Mouse (Mus musculus) megakaryocyte, embryonic 14.5 days (primary cell): ENCODE data around the gene Creb3l1. TPM values are rescaled to one million over a fixed set of nuclear protein-coding genes. Genes with fewer than 3 reads are reported as not detected.

Experiments used
- H3K27me3 ChIP-seq: replicated peaks from 2 replicates; pipeline ENCODE3; 2012; ENCODE audit warnings: inconsistent platforms
- H3K36me3 ChIP-seq: replicated peaks from 2 replicates; pipeline ENCODE3; 2012; ENCODE audit warnings: low read length, inconsistent platforms, mixed read lengths
- H3K4me1 ChIP-seq: 2 replicates; pipeline ENCODE4 v1.6.1; 2012; ENCODE audit warnings: inconsistent platforms
- H3K4me3 ChIP-seq: replicated peaks from 2 replicates; pipeline ENCODE3; 2012; ENCODE audit warnings: moderate library complexity, mild to moderate bottlenecking, inconsistent platforms
- H3K9me3 ChIP-seq: 2 replicates; pipeline ENCODE4 v1.6.1; 2012; ENCODE audit warnings: inconsistent platforms
- FLI1 ChIP-seq: IDR thresholded peaks from 2 replicates; pipeline ENCODE4 v1.6.1; 2012; ENCODE audit warnings: low read length, inconsistent platforms, mixed read lengths
- GATA1 ChIP-seq: IDR thresholded peaks from 3 replicates; pipeline ENCODE4 v1.6.1; 2012; ENCODE audit warnings: mixed read lengths, low read length, inconsistent platforms, borderline replicate concordance
- polyA plus RNA-seq: library from polyadenylated mRNA; stranded (reverse); fragments of >175 nt; gene quantifications from 2 replicates; pipeline ENCODE4 v1.2.3, GENCODE M21; 2012; ENCODE audit warnings: low replicate concordance; ENCODE audit not compliant: insufficient read depth

Creb3l1 gene
- polyA plus RNA-seq, 1 experiment, result 22.3 TPM

GRCm38 (mm10) chr2:92058936-92059335 is 34.6 kb upstream of the Creb3l1 start:
- peaks cover 55% of the 10 kb centered on the region for H3K27me3 ChIP-seq
- peaks cover 38% of the 10 kb centered on the region for H3K4me1 ChIP-seq
- H3K36me3 ChIP-seq, result no peaks in the 10 kb centered on the region
- TF ChIP-seq GATA1 (no peak), FLI1 (no peak)
- no peaks in the 10 kb centered on the region for H3K9me3 ChIP-seq
- peak overlapping the region; percentile 90 for H3K4me3 ChIP-seq

DNA sequence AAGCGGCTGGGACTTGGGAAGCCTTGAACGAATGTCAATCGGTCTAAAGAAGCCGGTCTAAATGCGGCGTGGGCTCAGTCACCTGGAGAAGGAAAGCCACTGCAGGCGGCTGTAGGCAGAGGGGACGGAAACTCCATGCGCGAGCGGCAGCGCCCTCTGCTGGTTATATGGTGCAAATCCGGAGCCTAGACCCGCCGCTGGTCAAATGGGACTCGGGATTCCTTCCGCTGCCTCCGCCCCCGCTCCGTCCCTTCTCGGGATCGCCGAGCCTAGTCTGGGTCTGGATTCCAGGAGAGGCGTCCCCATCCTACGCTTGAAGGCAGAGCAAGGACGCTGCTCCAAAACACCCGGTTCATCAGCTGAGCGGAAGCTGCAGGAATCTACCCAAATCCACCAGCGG is 34.2 kb upstream of the Creb3l1 start:
- H3K4me1 ChIP-seq, result peaks cover 38% of the 10 kb centered on the region
- H3K4me3 ChIP-seq, result peak overlapping the region; percentile 90
- no peak for TF ChIP-seq FLI1
- TF ChIP-seq GATA1, result no peak
- H3K36me3 ChIP-seq, result no peaks in the 10 kb centered on the region
- H3K27me3 ChIP-seq, result peaks cover 57% of the 10 kb centered on the region
- no peaks in the 10 kb centered on the region for H3K9me3 ChIP-seq

- Histone ChIP-seq H3K9me3 (no peaks in the 10 kb centered on the region), H3K27me3 (peaks cover 60% of the 10 kb centered on the region), H3K4me1 (peaks cover 38% of the 10 kb centered on the region), H3K36me3 (no peaks in the 10 kb centered on the region), H3K4me3 (no peak overlapping the region)
- TF ChIP-seq GATA1 (no peak), FLI1 (no peak)
Observed at GRCm38 (mm10) chr2:92056760-92057159, 32.5 kb upstream of the Creb3l1 start.

DNA sequence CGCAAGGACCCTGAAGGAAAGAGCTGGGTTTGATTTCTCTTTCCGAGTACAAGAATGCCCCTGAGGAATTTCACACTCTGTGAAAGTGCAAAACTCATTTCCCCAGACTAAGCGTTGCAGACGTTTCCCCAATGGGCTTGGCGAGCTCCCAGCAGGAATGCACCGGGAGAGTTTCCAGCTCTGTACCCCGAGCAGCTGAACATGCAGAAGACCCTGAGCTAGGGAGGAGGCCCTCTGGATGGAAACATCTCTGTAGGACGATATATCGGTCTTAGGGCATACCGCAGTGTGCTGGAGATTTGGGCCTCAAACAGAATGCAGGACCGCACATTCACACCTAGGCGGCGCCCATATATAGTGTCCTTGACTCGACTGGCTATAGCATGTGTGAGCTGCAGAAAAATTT is 31.5 kb upstream of the Creb3l1 start:
- Histone ChIP-seq H3K27me3 (peaks cover 64% of the 10 kb centered on the region), H3K9me3 (no peaks in the 10 kb centered on the region), H3K36me3 (no peaks in the 10 kb centered on the region), H3K4me1 (peaks cover 38% of the 10 kb centered on the region), H3K4me3 (peak overlapping the region; percentile 91)
- TF ChIP-seq GATA1, result no peak
- TF ChIP-seq FLI1, result no peak

DNA sequence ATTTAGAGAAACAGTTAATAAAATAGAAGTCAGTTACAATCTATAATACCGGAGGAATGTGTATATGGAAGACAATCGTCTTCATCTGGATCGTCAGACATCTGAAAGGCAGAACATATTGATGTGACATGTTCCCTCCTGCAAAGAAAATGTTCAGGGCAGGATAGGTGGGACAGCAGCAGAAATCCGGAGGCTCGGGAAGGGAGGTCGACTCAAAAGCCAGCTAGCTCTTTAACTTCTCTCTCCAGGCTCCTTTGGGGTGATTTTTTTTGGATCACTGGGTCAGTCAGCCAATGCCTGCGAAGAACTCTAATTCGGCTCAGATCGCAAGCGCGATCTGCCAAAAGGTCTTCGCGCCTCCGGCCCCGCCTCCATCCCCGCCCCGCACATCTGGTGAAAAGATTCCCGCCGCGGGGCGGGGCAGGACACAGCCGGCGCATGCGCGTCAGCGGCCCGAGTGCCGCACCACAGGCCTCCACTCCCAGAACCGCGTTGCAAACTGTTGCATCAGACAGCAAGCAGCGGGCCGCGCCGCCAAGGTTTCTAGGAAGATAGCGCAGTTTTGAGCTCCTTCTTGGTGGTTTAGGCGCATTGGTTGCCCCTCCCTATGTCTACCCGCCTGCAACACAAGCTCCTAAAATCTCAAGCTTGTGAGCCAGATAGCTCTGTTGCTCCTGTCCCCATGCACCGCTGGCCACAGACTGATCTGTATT is 31.0 kb upstream of the Creb3l1 start:
- Histone ChIP-seq H3K27me3 (peaks cover 63% of the 10 kb centered on the region), H3K9me3 (no peaks in the 10 kb centered on the region), H3K36me3 (no peaks in the 10 kb centered on the region), H3K4me3 (peak overlapping the region; percentile 91), H3K4me1 (peaks cover 38% of the 10 kb centered on the region)
- TF ChIP-seq GATA1 (no peak), FLI1 (no peak)

- Histone ChIP-seq H3K27me3 (peaks cover 72% of the 10 kb centered on the region), H3K4me3 (no peak overlapping the region), H3K36me3 (no peaks in the 10 kb centered on the region), H3K9me3 (no peaks in the 10 kb centered on the region), H3K4me1 (peaks cover 23% of the 10 kb centered on the region)
- TF ChIP-seq FLI1, result no peak
- no peak for TF ChIP-seq GATA1
Observed at GRCm38 (mm10) chr2:92052754-92053153, 28.5 kb upstream of the Creb3l1 start.

GRCm38 (mm10) chr2:92052188-92052587 is 27.9 kb upstream of the Creb3l1 start:
- H3K27me3 ChIP-seq, result peaks cover 76% of the 10 kb centered on the region
- H3K4me1 ChIP-seq, result peaks cover 27% of the 10 kb centered on the region
- H3K4me3 ChIP-seq, result no peak overlapping the region
- no peaks in the 10 kb centered on the region for H3K9me3 ChIP-seq
- no peak for TF ChIP-seq GATA1
- no peak for TF ChIP-seq FLI1
- H3K36me3 ChIP-seq, result no peaks in the 10 kb centered on the region

GRCm38 (mm10) chr2:92048034-92048690 is 23.9 kb upstream of the Creb3l1 start:
- no peak for TF ChIP-seq FLI1
- no peak for TF ChIP-seq GATA1
- H3K4me3 ChIP-seq, result no peak overlapping the region
- H3K4me1 ChIP-seq, result peaks cover 14% of the 10 kb centered on the region
- H3K27me3 ChIP-seq, result peaks cover 73% of the 10 kb centered on the region
- no peaks in the 10 kb centered on the region for H3K9me3 ChIP-seq
- no peaks in the 10 kb centered on the region for H3K36me3 ChIP-seq

GRCm38 (mm10) chr2:92047601-92048000 is 23.3 kb upstream of the Creb3l1 start:
- no peaks in the 10 kb centered on the region for H3K36me3 ChIP-seq
- H3K27me3 ChIP-seq, result peaks cover 73% of the 10 kb centered on the region
- no peak for TF ChIP-seq GATA1
- no peak for TF ChIP-seq FLI1
- H3K4me1 ChIP-seq, result peaks cover 14% of the 10 kb centered on the region
- H3K9me3 ChIP-seq, result no peaks in the 10 kb centered on the region
- H3K4me3 ChIP-seq, result no peak overlapping the region

- Histone ChIP-seq H3K27me3 (peaks cover 51% of the 10 kb centered on the region), H3K9me3 (peaks cover 3% of the 10 kb centered on the region; the same call in 1 of the 2 replicates), H3K4me1 (peaks cover 8% of the 10 kb centered on the region), H3K4me3 (no peak overlapping the region), H3K36me3 (no peaks in the 10 kb centered on the region)
- no peak for TF ChIP-seq FLI1
- TF ChIP-seq GATA1, result no peak
Observed at GRCm38 (mm10) chr2:92043285-92043684, 19.0 kb upstream of the Creb3l1 start.
